Mouse (Mus musculus): ENCODE data around the gene Map2k3.

Map2k3 gene

DNA sequence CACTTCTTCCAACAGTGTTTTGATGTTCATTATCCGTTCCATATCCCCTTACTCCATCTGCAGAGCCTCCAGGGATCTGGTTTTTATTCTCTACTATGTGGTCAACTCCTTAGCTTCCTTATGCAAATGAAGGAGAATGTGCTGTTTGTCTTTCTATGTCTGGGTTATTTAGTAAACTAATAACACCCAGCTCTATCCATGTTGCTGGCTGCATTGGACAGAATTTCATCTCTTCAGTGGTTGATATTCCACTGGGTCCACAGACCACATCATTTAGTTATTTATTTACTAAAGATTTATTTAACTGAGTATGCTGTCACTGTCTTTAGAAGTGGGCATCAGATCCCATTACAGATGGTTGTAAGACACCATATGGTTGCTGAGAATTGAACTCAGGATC lies 29.3 kb downstream of the Map2k3 start:
- DNase-seq (ENCODE audit: low spot score): no peak

DNA sequence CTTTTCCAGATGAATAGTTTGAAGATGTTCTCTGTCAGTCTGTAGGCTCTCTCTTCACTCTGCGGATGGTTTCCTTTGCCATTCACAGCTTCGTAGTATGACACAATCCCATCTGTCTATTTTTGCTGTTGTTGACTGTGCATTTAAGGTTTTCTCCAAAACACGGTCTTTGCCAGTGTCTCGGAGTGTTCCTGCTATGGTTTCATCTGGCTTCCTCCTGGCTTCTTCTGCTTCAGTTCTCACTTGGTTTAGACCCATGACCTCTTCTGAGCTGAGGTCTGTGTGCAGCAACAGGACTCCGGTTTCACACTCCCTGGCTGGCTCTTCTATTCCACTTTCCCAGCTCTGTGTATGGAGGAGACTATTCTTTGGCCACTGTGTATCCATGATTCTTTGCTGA lies 30.9 kb downstream of the Map2k3 start:
- DNase-seq (ENCODE audit: low spot score): no peak

- no peak for DNase-seq (ENCODE audit: low spot score)
These were observed 35.1 kb downstream of the Map2k3 start for GRCm38 (mm10) chr11:60966974-60967373.

DNA sequence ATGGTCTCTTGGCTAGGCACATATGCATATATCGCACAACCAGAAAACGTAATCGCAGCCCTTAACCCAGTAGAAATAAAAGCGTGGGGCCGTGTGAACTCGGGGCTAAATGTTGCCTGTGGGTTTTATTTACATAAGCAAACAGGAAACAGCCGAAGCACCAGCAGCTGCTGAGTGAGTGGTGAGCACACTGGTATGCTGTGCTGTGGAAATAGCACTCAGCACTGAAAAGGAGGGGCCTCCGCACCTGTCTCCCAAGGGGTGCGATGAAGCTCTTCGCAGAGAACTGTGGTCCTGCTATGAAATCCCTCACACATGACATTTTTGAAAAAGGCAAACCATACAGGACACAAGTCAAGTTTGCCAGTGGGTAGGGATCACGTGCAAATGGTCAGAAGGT lies 43.3 kb downstream of the Map2k3 start:
- DNase-seq (ENCODE audit: low spot score): no peak

GRCm38 (mm10) chr11:60976234-60976633 lies 44.4 kb downstream of the Map2k3 start:
- no peak for DNase-seq (ENCODE audit: low spot score)

DNA sequence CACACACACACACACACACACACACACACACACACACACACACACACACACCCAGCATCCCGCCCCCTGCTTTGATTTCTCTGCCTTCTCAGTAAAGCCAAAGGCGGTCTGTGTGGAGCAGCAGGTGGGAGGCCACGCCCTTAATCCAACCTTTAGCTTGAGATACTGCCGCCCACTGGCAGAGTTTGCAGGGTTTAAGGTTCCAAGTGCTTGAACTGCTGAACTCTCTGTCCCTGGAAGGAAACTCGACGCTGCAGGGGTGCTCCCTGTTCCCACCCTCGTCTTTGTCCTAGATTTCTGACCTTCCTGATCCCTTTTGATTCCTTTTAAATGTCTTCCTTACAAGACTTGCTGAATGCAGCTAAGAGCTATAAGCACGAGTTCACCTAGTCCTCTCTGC lies 44.9 kb downstream of the Map2k3 start:
- peak; percentile 26 for DNase-seq (ENCODE audit: low spot score)

DNA sequence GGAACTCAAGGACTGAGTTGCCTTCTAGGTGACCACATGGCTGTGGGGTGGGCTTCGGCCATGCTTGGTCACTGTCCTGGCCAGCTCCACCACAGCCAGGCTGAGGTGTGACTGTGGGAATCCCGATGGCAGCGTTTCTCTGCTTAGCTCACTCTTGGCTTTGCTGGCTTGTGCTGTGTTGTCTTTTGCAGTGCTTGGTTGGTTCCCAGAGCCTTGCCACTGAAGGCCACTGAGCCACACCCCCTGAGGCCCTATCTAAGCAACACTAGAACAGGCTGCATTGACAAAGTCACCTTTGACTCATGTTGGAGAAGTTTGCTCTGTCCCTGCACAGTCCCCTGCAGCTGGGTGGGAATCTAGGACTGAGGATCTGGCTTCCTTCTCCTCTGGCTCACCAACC lies 45.3 kb downstream of the Map2k3 start:
- no peak for DNase-seq (ENCODE audit: low spot score)

DNA sequence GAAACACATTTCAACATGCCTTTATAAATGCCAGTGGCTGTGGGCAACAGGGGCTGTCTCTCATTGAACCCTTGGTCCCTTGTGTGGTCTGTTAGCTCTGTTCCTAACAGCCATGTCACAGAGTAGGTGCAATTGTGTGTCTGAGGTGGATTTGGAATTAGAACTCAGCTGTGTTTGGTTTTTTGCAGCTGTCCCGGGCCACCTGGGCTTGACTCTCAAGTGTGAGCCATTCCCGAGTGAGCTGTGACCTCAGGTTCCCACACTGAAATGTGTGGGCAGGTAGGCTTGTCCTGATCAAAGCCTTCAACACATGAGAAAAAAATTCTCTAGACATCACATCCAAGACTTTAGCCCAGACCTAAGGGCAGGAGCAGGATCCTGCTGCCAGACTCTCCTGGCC lies 46.8 kb downstream of the Map2k3 start:
- no peak for DNase-seq (ENCODE audit: low spot score)

DNA sequence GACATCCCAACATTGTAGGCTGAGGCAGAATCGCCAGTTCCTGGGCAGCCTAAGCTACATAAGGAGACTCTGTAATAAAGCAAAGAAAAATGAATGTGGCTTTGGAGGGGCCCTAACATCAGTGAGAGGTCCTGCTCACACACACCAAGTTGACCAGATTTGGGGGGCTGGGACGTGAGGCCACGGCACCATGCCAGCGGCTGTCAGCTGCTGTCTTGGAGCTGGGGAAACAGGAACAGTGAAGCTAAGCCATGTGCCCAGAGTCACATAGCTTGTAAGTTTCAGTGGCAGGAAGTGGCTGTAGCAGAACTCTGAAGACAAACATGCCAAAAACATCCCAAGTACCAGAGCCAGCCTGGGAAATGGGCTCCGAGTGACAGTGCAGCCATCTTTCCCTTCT lies 48.0 kb downstream of the Map2k3 start:
- no peak for DNase-seq (ENCODE audit: low spot score)

DNA sequence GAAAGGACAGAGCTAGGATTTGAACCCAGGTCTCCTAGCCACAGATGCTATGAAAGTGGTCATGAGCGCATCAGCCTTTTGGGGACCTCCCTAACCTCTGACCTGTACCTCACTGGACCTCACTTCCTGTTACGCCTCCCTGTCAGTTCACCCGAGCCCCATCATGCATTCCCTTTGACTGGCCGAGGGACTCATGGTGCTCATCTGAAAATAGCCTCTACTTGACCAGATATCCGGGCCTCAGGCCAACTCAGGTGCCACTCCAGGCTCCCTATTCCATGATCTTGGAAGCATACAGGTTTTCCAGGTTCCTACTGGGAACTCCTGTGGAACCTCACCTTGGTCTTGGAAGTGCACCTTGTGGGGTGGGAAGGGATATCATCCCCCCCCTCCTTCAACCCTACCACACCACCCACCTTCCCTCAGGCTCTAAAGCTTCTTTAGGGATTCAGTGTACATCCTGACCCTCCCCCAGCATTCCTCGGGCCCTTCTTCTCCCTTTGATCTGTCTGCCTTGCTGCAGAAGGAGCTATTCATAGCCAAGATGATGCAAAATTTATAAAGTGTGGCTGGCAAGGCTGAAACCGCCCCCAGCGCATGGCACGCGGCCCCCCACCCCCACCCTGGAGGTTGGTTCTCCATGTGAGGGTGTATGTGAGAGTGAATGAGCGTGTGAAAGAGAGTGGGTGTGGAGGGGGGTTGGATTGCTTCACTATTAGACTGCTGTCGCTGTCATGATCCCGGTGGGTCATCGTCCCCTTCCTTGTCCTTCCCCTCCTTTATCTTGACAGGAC lies 50.1 kb downstream of the Map2k3 start:
- no peak for DNase-seq (ENCODE audit: low spot score)

DNA sequence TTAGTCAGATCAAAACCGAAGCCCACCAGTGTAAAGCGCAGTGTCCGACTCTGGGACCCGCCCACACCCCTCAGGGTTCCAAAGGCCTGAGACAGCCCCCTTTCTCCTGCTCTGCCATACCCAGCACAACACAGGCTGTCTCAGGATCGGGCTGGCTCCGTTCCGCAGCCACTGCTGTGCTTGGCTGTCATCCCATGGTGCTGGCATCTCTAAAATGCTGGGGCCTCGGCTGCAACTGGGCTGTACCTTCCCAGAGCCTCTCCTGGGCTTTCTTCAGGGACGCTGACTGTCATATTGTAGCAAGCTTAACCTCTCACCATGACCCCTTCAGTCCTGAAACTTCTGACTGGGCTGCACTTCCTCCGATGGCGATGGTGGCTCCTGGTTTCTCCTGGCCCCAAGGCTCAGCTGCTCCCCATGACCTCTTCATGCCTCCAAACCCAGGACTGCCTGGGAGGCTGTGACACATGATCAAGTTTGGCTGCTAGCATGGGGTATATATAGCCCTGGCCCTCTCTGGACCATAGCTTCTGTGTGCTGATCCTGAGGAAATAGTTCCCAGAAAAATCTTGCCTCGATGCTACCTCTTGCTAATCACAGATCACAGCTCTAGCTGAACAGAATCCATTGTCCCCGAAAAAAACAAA lies 53.2 kb downstream of the Map2k3 start:
- no peak for DNase-seq (ENCODE audit: low spot score)

- DNase-seq (ENCODE audit: low spot score): no peak
These were observed 58.6 kb downstream of the Map2k3 start for GRCm38 (mm10) chr11:60990428-60990827.
